Mouse (Mus musculus) heart, adult 8-10 months (tissue): ENCODE measurements around the gene Runx2. TPM values are rescaled to one million over a fixed set of nuclear protein-coding genes. Genes with fewer than 3 reads are reported as not detected.

Source experiments
- DNase-seq: peaks from one replicate; pipeline ENCODE4 v3.0.0; 2022; ENCODE audit warnings: low spot score
- total RNA-seq, 4 experiments: library from RNA; stranded (reverse); gene quantifications; 2 replicates each; pipeline ENCODE4 v1.2.4; 2022

The Runx2 gene
- total RNA-seq, 4 experiments from 2014 or later: 0.12 to 1.2 (median 0.51) TPM

DNA sequence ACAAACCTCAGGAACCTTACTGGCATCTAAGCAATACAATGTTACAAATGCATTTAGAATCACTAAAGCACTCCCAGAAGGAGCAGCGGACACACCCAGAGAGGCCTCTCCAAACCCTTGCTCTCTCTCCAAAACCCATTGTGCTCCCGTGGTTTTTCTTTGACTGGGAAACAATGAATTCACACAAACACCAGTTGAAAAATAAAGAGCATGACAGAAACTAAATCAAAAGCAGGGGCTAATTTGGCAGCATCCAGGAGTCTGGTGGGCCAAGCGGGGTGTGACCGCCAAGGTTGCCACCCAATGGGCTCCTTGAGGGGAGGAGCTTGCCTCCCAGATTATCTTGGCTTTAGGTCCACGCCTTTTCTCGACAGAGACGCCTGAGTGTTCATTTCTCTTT is 341.9 kb downstream of the Runx2 start:
- DNase-seq: no peak

DNA sequence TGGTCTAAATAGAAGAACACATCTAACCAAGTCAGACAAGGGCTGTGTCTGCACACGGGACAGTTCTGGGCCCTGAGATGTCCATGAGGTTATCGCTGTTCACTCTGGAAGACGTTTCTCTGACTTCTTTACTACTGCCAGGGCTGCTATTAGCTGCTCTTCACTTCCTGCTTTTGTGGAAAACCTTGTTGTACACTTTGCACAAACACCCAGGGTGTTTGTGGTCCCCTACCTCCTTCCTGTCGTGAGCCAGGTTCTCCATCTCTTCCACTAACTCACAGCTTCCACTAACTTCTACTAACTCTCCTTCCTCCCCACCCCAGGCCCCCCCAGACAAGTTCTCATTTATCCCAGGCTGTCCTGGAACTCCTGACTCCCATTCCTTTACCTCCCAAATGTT is 350.9 kb downstream of the Runx2 start:
- DNase-seq: no peak

DNA sequence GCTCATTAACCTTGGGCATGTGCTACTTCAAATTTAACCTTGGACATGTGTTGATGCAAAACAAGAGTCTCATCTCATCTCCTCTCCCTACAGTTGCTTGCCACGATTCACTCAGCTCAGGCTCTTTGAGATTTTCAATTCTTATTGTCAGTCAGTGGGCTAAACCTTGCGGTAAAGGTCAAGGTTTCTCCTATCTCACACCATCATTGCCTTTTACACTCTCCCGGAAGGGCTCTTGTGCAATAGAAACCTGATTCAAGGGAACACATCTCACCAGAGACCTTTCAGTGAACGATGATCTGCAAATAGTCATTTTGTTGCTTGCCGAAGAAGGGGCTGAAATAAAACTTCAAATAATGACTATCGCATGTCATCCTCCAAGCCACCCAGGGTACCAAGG is 354.4 kb downstream of the Runx2 start:
- DNase-seq: no peak

DNA sequence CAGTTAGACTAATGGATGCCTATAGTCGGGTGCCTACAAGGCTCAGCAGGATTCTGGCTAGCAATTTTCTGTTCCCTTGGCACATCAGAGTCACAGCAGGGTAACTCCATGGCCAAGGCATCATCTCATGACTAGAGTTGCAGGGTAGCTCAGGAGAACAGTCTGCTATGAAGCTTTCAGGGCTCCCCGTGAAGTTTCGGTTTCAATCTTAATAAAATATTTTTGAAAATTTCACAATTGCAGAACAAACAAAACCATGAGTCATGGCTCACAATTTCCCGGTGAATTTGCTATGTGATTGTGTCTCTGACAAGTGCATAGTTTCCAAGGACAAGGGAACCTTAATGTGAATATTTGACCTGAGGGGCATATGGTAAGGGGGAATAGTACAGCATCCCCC is 355.6 kb downstream of the Runx2 start:
- peak; percentile 4 for DNase-seq

DNA sequence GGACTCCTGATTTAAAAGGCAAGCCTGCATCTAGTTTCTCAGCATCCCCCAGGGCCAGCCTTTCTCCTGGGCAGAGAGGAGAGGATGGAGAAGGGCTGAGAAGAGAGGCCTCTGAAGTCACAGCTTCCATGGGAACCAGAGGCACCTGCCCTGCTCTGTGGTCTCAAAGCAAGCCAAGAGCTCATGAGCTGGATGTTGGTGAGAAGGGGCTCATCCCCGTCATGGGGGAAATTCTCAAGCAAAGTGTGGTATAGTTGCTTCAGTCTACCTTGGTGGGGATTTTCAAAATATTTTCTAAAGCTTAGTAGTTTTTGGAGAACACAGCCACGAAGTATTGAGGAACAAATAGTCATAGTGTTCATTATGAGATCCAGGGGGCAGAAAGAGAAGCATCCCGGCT is 357.9 kb downstream of the Runx2 start:
- no peak for DNase-seq

DNA sequence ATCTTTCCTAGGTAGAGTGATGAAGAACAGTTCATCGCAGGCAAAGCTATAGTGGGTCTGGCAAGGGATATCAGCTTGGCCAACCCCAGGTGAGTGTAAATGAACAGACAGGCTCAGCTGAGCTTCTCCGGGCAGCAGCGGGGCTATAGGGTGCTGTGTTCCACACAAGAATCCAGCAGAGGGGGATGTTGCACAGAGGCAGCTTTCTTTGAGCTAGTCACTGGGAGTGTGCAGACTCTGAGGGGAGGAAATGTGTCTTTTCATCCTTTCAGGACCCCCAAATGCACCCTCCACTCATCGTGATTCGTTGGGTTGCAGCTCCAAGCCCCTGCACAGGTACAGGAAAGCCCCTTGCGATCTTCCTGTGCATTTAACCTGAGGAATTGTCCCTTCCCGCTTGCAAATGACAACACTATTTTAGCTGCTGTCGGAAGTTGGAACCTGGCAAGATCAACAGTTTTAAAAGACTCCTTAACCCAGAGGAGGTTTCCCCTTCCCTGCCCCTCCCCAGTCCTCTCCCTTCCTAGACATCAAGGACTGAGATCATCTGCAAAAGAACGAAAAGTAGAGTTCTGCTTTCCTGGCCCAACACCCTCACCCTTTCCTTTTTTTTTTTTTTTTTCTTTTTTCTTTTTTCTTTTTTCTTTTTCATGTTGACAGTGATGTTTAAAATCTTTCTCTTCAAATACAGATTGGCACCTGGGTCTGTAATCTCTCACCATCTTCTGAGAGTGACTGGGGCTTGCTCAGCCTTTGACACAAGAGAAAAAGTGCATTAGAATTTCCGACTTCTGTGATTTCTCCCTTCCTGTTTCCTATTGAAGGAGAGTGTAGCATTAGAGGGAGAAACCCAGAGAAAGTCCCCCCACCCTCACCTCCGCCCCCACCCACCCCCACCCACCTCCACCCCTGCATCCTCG is 358.7 kb downstream of the Runx2 start:
- DNase-seq: peak; percentile 48

DNA sequence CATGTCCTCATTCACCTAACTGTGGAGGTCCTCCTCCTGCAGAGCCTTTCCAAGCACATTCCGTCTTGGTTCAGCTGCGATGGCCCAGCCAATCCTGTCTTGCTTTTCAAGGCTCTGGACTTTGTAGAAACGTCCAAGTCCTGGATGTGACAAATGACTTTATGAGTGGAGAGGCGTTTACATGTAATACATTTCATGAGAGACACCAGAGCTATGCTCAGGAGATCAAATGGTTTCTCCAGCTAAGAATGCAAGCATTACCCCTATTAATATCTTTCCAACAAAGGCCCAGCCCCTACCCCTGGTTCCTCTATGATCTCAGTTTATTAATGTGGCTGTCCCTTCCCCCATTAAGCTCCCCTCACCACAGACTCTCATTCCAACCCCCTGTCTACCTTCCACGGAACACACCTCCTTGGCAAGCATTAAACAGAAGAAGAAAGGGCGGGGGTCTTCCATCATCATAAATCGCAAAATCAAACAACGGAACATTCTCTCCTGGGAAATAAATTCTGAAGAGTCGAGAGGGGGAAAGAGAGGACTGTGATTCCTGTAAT is 364.6 kb downstream of the Runx2 start:
- no peak for DNase-seq

Other genes starting within 250 kb of the Runx2 start
- 10 to 100 TPM; 15.4 to 18.3 (median 17.4) TPM for gene Supt3, start 37.6 kb downstream of the Runx2 start, total RNA-seq